Comparison of ENCODE assay signal across 21 mouse cellular contexts in the genomic region with DNA sequence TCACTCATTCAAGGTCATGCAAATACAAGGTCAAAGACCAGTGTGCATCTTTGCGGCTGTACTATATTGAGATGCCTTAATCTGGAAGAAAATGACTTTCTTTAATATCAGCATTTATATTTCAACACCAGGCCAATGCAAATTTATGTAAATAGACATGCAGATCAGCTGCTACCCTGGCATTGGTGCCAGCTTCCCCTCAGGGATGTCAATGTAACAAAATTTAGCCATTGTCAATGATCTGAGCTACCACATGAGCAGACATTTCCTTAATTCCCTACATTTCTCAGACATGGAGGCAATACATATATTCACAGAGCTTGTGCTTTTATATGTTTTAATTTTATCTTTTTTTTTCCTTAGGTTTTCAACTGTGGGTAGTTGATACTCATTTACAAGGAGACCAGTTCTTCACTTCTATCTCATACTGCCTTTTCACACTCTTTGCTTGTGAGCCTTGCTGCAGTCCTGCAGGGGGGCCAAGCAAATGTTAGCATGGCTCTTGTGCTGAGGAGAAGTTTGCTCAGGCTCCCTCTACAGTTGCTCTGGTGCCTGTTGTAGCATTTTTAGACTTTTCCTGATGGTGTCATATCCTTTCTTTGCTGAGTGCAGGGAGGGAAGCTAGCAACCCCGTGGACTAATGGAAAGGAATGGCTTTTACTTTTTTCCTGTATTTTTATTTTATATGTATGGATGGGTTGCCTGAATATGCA.
DNase-seq lines count a peak whose midpoint lies in the region; ATAC-seq and TF ChIP-seq lines count a peak whose summit lies in the region.
"Had no signal": no experiment of that assay in that cellular context is flagged by ENCODE, and none has a peak within 500 bp of the region (broad histone marks: within the 10 kb centered on the region; RNA-seq: fewer than 3 reads in every experiment).

No protein-coding gene starts in this region.

- peak; percentile 38; the same call in 1 of the 2 replicates for ATAC-seq in hindbrain, embryonic 13.5 days (ENCODE audit: low FRiP score)
- ATAC-seq in hindbrain, embryonic 11.5 days (ENCODE audit: low FRiP score) = no peak
- no peak for ATAC-seq in hindbrain, postnatal 0 days
- ATAC-seq: intestine, postnatal 0 days had no signal

- no peaks in the 10 kb centered on the region for H3K27me3 ChIP-seq in cerebellum, adult 2 months (ENCODE audit: control insufficient read depth, insufficient read depth, low read length)
- no peaks in the 10 kb centered on the region for H3K27me3 ChIP-seq in hindbrain, embryonic 13.5 days
- no peaks in the 10 kb centered on the region for H3K27me3 ChIP-seq in hindbrain, embryonic 11.5 days (ENCODE audit: control insufficient read depth, insufficient read depth, low read length)
- H3K27me3 ChIP-seq in hindbrain, postnatal 0 days (ENCODE audit: insufficient read depth, low read length) = no peaks in the 10 kb centered on the region
- H3K27me3 ChIP-seq: CH12.LX; embryonic facial prominence, embryonic 13.5 days; heart, embryonic 15.5 days; kidney, embryonic 15.5 days; limb, embryonic 13.5 days; liver, embryonic 13.5 days had no signal

- H3K36me3 ChIP-seq in hindbrain, embryonic 13.5 days = no peaks in the 10 kb centered on the region
- no peaks in the 10 kb centered on the region for H3K36me3 ChIP-seq in hindbrain, embryonic 11.5 days (ENCODE audit: control insufficient read depth, insufficient read depth, low read length)
- H3K36me3 ChIP-seq in hindbrain, postnatal 0 days (ENCODE audit: insufficient read depth, low read length) = no peaks in the 10 kb centered on the region
- H3K36me3 ChIP-seq: embryonic facial prominence, embryonic 13.5 days; heart, embryonic 15.5 days; kidney, embryonic 15.5 days; limb, embryonic 13.5 days; liver, embryonic 13.5 days had no signal

- no peaks in the 10 kb centered on the region for H3K9me3 ChIP-seq in hindbrain, embryonic 13.5 days
- H3K9me3 ChIP-seq in hindbrain, embryonic 11.5 days (ENCODE audit: control insufficient read depth, low read length) = no peaks in the 10 kb centered on the region
- H3K9me3 ChIP-seq in hindbrain, postnatal 0 days (ENCODE audit: low read length) = no peaks in the 10 kb centered on the region
- H3K9me3 ChIP-seq: embryonic facial prominence, embryonic 13.5 days; heart, embryonic 15.5 days; kidney, embryonic 15.5 days; limb, embryonic 13.5 days; liver, embryonic 13.5 days had no signal

- no peak overlapping the region for H3K4me3 ChIP-seq in cerebellum, adult 2 months (replicated peaks; ENCODE audit: insufficient read depth, low read depth, low read length)
- no peak overlapping the region for H3K4me3 ChIP-seq in hindbrain, embryonic 13.5 days
- H3K4me3 ChIP-seq in hindbrain, embryonic 11.5 days (ENCODE audit: low read depth, low read length) = no peak overlapping the region
- no peak overlapping the region for H3K4me3 ChIP-seq in hindbrain, postnatal 0 days (ENCODE audit: low read length)
- H3K4me3 ChIP-seq: embryonic facial prominence, embryonic 13.5 days; heart, embryonic 15.5 days; kidney, embryonic 15.5 days; limb, embryonic 13.5 days; liver, embryonic 13.5 days had no signal

- H3K4me1 ChIP-seq in cerebellum, adult 2 months (ENCODE audit: control insufficient read depth, insufficient read depth, low read length) = peaks cover 7% of the 10 kb centered on the region; the same call in 1 of the 2 replicates
- peaks cover 15% of the 10 kb centered on the region for H3K4me1 ChIP-seq in hindbrain, embryonic 13.5 days (replicated peaks)
- no peaks in the 10 kb centered on the region for H3K4me1 ChIP-seq in hindbrain, embryonic 11.5 days (replicated peaks; ENCODE audit: control insufficient read depth, insufficient read depth, low read length)
- no peaks in the 10 kb centered on the region; the same call in 1 of the 2 replicates for H3K4me1 ChIP-seq in hindbrain, postnatal 0 days (ENCODE audit: insufficient read depth, low read length)
- H3K4me1 ChIP-seq: embryonic facial prominence, embryonic 13.5 days; kidney, embryonic 15.5 days; liver, embryonic 13.5 days had no signal

- no peak overlapping the region for H3K4me2 ChIP-seq in hindbrain, embryonic 13.5 days
- H3K4me2 ChIP-seq in hindbrain, embryonic 11.5 days (replicated peaks; ENCODE audit: low read depth, low read length) = no peak overlapping the region
- no peak overlapping the region for H3K4me2 ChIP-seq in hindbrain, postnatal 0 days (ENCODE audit: low read depth, low read length)
- H3K4me2 ChIP-seq: embryonic facial prominence, embryonic 13.5 days; heart, embryonic 15.5 days; kidney, embryonic 15.5 days; limb, embryonic 13.5 days; liver, embryonic 13.5 days; lung, embryonic 14.5 days had no signal

- no peak overlapping the region for H3K9ac ChIP-seq in hindbrain, embryonic 13.5 days
- no peak overlapping the region for H3K9ac ChIP-seq in hindbrain, embryonic 11.5 days (ENCODE audit: low read depth, low read length)
- H3K9ac ChIP-seq in hindbrain, postnatal 0 days (replicated peaks; ENCODE audit: low read length) = no peak overlapping the region
- H3K9ac ChIP-seq: embryonic facial prominence, embryonic 13.5 days; heart, embryonic 15.5 days; kidney, embryonic 15.5 days; limb, embryonic 13.5 days; liver, embryonic 13.5 days; lung, embryonic 14.5 days had no signal

- WGBS in cerebellum, adult 2 months = 82% methylated on average over 2 of the region's 2 CpGs
- 73% methylated on average over 2 of the region's 2 CpGs for WGBS in hindbrain, embryonic 13.5 days
- WGBS in hindbrain, embryonic 11.5 days = 82% methylated on average over 2 of the region's 2 CpGs
- 65% methylated on average over 2 of the region's 2 CpGs for WGBS in hindbrain, postnatal 0 days

- no peak for TF ChIP-seq CTCF in cerebellum, adult 2 months (IDR thresholded peaks at IDR 0.05; ENCODE audit: borderline replicate concordance, insufficient read depth, low read depth, low read length)
- no peak for TF ChIP-seq CTCF in brain, embryonic 14.5 days (IDR thresholded peaks at IDR 0.05; ENCODE audit: borderline replicate concordance, extremely low read depth, insufficient read depth, insufficient read length)
- TF ChIP-seq CTCF in hindbrain, postnatal 0 days (IDR thresholded peaks at IDR 0.05; ENCODE audit: low read depth) = peak; percentile 52

- no peak for TF ChIP-seq POLR2A in cerebellum, adult 2 months (IDR thresholded peaks at IDR 0.05; ENCODE audit: borderline replicate concordance, insufficient read depth, low read length)
- no peak for TF ChIP-seq POLR2A in brain, embryonic 14.5 days (IDR thresholded peaks at IDR 0.05; ENCODE audit: borderline replicate concordance, extremely low read depth, insufficient read depth, insufficient read length, poor library complexity, severe bottlenecking)

- DNase-seq in cerebellum, postnatal 10 days = peak; percentile 65 to 80
- no peak for DNase-seq in cerebellum, adult 2 months
- no peak for DNase-seq in hindbrain, embryonic 11.5 days (ENCODE audit: low spot score)
- peak; percentile 77 for DNase-seq in brain, embryonic 14.5 days (ENCODE audit: low read depth)
- DNase-seq in hindbrain, postnatal 0 days (ENCODE audit: low spot score) = peak; percentile 50
- DNase-seq in embryo, embryonic 11 days = no peak
- no peak for DNase-seq in spleen, adult 12 weeks (ENCODE audit: low spot score)
- DNase-seq: adrenal gland, postnatal 36 days; gastrocnemius, postnatal 36 days; kidney, postnatal 4 days; liver, embryonic 13.5 days; lung, embryonic 14.5 days; lung, postnatal 4 days; thymus, postnatal 14 days had no signal

- no peak overlapping the region for H3K27ac ChIP-seq in cerebellum, adult 2 months (ENCODE audit: insufficient read depth, low read length)
- H3K27ac ChIP-seq in hindbrain, embryonic 13.5 days = peak overlapping the region; percentile 60; the same call in 1 of the 2 replicates
- no peak overlapping the region for H3K27ac ChIP-seq in hindbrain, embryonic 11.5 days (ENCODE audit: low read depth, low read length)
- H3K27ac ChIP-seq in hindbrain, postnatal 0 days = 0 out of 2 replicates have a peak overlapping the region, but pooled peaks have one; percentile 7
- H3K27ac ChIP-seq: embryonic facial prominence, embryonic 13.5 days; heart, embryonic 15.5 days; kidney, embryonic 15.5 days; limb, embryonic 13.5 days; liver, embryonic 13.5 days had no signal

Comparison
In these comparisons a context has a peak if more than half of its experiments do, and no peak if none do; other contexts are left out.
1. DNase-seq: peak in cerebellum, postnatal 10 days (2 of 2), brain, embryonic 14.5 days (single experiment) and hindbrain, postnatal 0 days (single experiment); none in cerebellum, adult 2 months (0 of 2), hindbrain, embryonic 11.5 days (single experiment), embryo, embryonic 11 days (single experiment) and spleen, adult 12 weeks (single experiment).
2. H3K27ac ChIP-seq: peak in hindbrain, embryonic 13.5 days (single experiment) and hindbrain, postnatal 0 days (single experiment); none in cerebellum, adult 2 months (single experiment) and hindbrain, embryonic 11.5 days (single experiment).